Mouse (Mus musculus) neutrophil, adult 5-6 weeks (primary cell): Measurements from ENCODE around the gene Stx3. TPM values are rescaled to one million over a fixed set of nuclear protein-coding genes. Genes with fewer than 3 reads are reported as not detected.

Experiments used
- ATAC-seq: fragments of 151-379, 151-347 bp; 2 replicates; pipeline ENCODE4 v1.8.0; 2017; ENCODE audit warnings: mild to moderate bottlenecking, moderate TSS enrichment; ENCODE audit not compliant: insufficient number of reproducible peaks, poor library complexity, low FRiP score, severe bottlenecking; ENCODE audit errors: extremely low read depth
- total RNA-seq: library from RNA; stranded (forward); fragments of 200-1000 nt; gene quantifications from 2 replicates; pipeline ENCODE4 v1.2.3, GENCODE M21; 2017

Gene Stx3
- total RNA-seq, 1 experiment from 2014 or later, result 4.4 TPM

GRCm38 (mm10) chr19:11810003-11810758 is 9.0 kb downstream of the Stx3 start:
- ATAC-seq, result no peak

- ATAC-seq, result no peak
These were observed 10.8 kb downstream of the Stx3 start for GRCm38 (mm10) chr19:11808452-11808851.

- ATAC-seq, result no peak
These were observed 11.4 kb downstream of the Stx3 start for GRCm38 (mm10) chr19:11807822-11808221.

GRCm38 (mm10) chr19:11807251-11807650 is 12.0 kb downstream of the Stx3 start:
- ATAC-seq, result no peak

- no peak for ATAC-seq
These were observed 14.8 kb downstream of the Stx3 start for GRCm38 (mm10) chr19:11804423-11804822.

- ATAC-seq, result no peak
These were observed 18.5 kb downstream of the Stx3 start for GRCm38 (mm10) chr19:11800531-11801315.

- no peak for ATAC-seq
These were observed 24.8 kb downstream of the Stx3 start for GRCm38 (mm10) chr19:11794447-11794846.

GRCm38 (mm10) chr19:11793741-11794359 is 25.4 kb downstream of the Stx3 start:
- no peak for ATAC-seq

- ATAC-seq, result no peak
These were observed 27.4 kb downstream of the Stx3 start for GRCm38 (mm10) chr19:11791825-11792224.

GRCm38 (mm10) chr19:11788876-11789275 is 30.3 kb downstream of the Stx3 start:
- no peak for ATAC-seq

GRCm38 (mm10) chr19:11787826-11788225 is 31.4 kb downstream of the Stx3 start:
- ATAC-seq, result no peak

GRCm38 (mm10) chr19:11785409-11786154 is 33.6 kb downstream of the Stx3 start:
- no peak for ATAC-seq

GRCm38 (mm10) chr19:11777191-11777865 is 41.9 kb downstream of the Stx3 start:
- ATAC-seq, result 0 out of 2 replicates have a peak, but pooled peaks have one; percentile 44

GRCm38 (mm10) chr19:11770205-11770892 is 48.9 kb downstream of the Stx3 start, which contains the start of gene Mrpl16:
Gene Mrpl16 (plus strand): TSS chr19:11770391.
- peak; percentile 69; the same call in 1 of the 2 replicates for ATAC-seq

- ATAC-seq, result no peak
These were observed 49.8 kb downstream of the Stx3 start for GRCm38 (mm10) chr19:11769257-11769920.

- peak; percentile 69; the same call in 1 of the 2 replicates for ATAC-seq
These were observed 51.0 kb downstream of the Stx3 start for GRCm38 (mm10) chr19:11768163-11768562.

GRCm38 (mm10) chr19:11766413-11766812 is 52.8 kb downstream of the Stx3 start:
- peak; percentile 67 for ATAC-seq
